Mouse (Mus musculus) MEL (cell line): Measurements from ENCODE around the gene Ckap5.

Experiments used
- CTCF ChIP-seq, 3 experiments: IDR thresholded peaks in 2 of 3; conservative IDR thresholded peaks in 1 of 3; 2 replicates each; pipeline ENCODE4 v1.5.1; 2011 to 2012; ENCODE audit warnings: low read length in 3 of 3, low read depth in 2 of 3, mild to moderate bottlenecking in 2 of 3, improper control_type of control experiment in 1 of 3, inconsistent platforms in 1 of 3, mixed read lengths in 1 of 3, moderate library complexity in 1 of 3; ENCODE audit not compliant: control insufficient read depth in 1 of 3, insufficient read depth in 1 of 3, poor library complexity in 1 of 3, severe bottlenecking in 1 of 3
- KAT2A ChIP-seq: conservative IDR thresholded peaks from 2 replicates; pipeline ENCODE4 v1.6.1; 2012; ENCODE audit warnings: low read depth, low read length, improper control_type of control experiment, inconsistent platforms
- MAFK ChIP-seq: IDR thresholded peaks from 2 replicates; pipeline ENCODE4 v1.6.1; 2011; ENCODE audit warnings: low read depth, mild to moderate bottlenecking, low read length, improper control_type of control experiment, borderline replicate concordance
- POLR2A ChIP-seq, 2 experiments: IDR thresholded peaks; 2 replicates each; pipeline ENCODE4 v1.6.1; 2011 to 2012; ENCODE audit warnings: low read length in 2 of 2, mild to moderate bottlenecking in 2 of 2, control low read depth in 1 of 2, improper control_type of control experiment in 1 of 2, low read depth in 1 of 2, moderate library complexity in 1 of 2; ENCODE audit not compliant: control insufficient read depth in 1 of 2, insufficient read depth in 1 of 2, poor library complexity in 1 of 2
- POLR2AphosphoS2 ChIP-seq: IDR thresholded peaks from 2 replicates; pipeline ENCODE4 v1.6.1; 2011; ENCODE audit warnings: low read length, improper control_type of control experiment

DNA sequence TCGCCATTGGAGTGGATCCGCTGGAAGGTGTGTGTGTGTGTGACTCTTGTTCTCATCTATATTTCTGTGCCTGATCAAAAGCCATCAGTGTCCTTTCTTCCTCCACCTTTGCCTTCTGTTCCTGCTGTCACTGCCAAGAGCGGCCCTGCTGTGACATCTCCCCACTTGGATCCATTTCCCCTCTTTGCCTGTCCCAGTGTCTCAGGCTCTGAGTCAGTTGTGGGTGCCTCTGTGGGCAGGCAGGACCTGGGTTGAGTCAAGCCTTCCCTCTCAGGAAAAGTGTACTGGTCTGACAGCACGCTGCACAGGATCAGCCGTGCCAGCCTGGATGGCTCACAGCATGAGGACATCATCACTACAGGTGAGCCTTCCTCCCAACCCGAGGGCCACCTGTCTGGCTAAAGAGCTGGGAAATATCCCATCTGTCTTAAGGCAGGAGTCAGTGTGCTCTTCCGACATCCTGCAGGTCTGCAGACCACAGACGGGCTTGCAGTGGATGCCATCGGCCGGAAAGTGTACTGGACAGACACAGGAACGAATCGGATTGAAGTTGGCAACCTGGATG is 34.4 kb upstream of the Ckap5 start:
- no peak for TF ChIP-seq MAFK
- TF ChIP-seq POLR2A (IDR thresholded peaks at IDR 0.05; ENCODE audit: control insufficient read depth in 1 of 2, insufficient read depth in 1 of 2, low read depth in 1 of 2, low read length in 2 of 2, poor library complexity in 1 of 2): no peak
- no peak for TF ChIP-seq CTCF (IDR thresholded peaks at IDR 0.05 in 2 of 3, conservative IDR thresholded peaks at IDR 0.05 in 1 of 3; ENCODE audit: control insufficient read depth in 1 of 3, insufficient read depth in 1 of 3, low read depth in 2 of 3, low read length in 3 of 3, poor library complexity in 1 of 3, severe bottlenecking in 1 of 3)
- no peak for TF ChIP-seq KAT2A
- TF ChIP-seq POLR2AphosphoS2: no peak
